Mouse (Mus musculus) left cerebral cortex, postnatal 4 days (tissue): Measurements from ENCODE around the gene Reln. TPM values are rescaled to one million over a fixed set of nuclear protein-coding genes. Genes with fewer than 3 reads are reported as not detected.

Experiments
- DNase-seq: peaks from one replicate; pipeline ENCODE4 v3.0.0-alpha.2; 2022
- intact Hi-C: fragments of 180-260 bp; cut with DNase I; formaldehyde crosslinking; loops from one replicate; pipeline ENCODE4 v1.15.1; 2025
- total RNA-seq, 2 experiments: library from RNA; stranded (reverse); gene quantifications; 2 replicates each; pipeline ENCODE4 v1.2.3; 2021

Reln gene
- total RNA-seq, 2 experiments from 2014 or later = 170 to 177 TPM

DNA sequence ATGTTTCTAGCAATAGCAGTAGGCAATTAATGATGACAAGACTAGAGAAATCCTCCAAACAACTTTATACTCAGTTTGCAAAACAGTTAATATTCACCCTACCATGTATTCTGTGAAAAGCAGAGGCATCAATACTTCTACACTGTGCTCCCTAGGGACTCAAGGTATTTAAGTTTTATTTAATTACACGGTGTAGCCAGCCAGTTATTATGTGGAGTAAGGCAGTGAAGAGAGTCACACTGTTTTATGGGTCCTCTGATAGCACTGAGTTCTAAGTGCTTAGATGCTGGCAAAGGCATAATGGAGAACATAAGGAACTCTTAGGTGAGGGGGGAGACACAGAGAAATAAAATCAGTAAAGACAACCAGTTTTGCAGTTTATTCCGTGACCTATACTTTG, 101.0 kb downstream of the Reln start:
- intact Hi-C loops = no loop called here
- DNase-seq = no peak

DNA sequence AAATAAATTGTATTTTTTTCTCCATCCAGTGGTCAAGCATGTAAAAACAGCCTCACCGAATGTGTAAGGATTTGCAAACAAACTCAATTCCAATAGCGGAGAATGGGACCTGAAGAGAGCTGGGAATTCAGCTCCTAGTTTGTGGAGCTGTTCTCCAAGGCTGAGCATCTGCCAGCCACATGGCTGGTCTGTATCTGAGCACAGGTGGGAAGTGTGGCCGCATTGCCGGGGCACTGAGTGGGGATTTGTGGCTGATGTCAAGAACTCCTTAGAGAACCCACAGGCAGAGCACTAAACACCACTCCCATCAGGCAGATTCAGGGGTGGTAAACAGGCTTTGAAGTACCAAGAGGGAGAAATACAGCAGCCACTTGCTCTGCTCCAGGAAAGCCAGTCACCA, 102.9 kb downstream of the Reln start:
- DNase-seq = peak; percentile 17
- intact Hi-C loops = no loop called here

DNA sequence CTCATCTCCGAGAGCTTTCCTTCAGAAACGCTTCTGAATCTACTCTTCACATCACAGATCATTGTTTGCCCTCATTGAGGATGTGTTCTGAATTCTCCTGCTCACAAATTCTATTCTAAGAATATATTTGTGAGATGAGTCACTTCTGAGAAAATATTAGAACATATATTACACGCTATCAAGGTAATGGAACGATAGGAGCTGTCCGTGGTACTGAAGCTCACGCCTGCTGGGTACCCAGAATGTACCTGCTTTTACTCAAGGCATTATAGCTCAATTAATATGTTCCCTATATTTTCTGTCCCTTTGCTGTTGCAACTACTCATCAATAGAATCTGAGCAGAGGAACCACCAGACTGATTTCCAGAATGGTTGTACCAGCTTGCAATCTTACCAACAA, 107.7 kb downstream of the Reln start:
- intact Hi-C loops = no loop called here

DNA sequence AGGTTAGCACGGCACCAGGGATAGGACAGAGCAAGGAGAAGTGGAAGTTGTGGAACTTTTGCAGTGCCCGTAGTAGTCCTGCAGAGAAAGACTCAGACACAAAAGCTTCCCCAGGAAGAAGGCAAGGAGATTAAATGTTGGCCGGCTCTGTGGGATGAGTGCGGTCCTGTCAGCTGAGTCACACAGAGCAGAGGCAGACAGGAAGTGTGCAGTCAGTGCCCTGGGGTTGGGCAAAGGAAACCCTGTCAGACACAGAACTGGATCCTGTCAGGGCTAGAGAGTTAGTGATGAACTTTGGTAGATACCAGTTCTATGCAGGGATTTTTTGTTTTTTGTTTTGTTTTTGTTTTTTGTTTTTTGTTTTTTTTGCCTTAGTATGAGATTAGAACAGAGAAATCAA, 120.0 kb downstream of the Reln start:
- intact Hi-C loops = no loop called here
- DNase-seq = no peak

More for the DNA sequence above, 107.7 kb downstream of the Reln start:
- no peak for DNase-seq

- intact Hi-C loops = no loop called here
- DNase-seq = no peak
These were observed 120.6 kb downstream of the Reln start for GRCm38 (mm10) chr5:22223940-22224339.

GRCm38 (mm10) chr5:22208311-22209021, 136.0 kb downstream of the Reln start:
- DNase-seq = peak; percentile 12
- intact Hi-C loops = no loop called here

GRCm38 (mm10) chr5:22197926-22198325, 146.6 kb downstream of the Reln start:
- intact Hi-C loops = no loop called here
- DNase-seq = no peak

DNA sequence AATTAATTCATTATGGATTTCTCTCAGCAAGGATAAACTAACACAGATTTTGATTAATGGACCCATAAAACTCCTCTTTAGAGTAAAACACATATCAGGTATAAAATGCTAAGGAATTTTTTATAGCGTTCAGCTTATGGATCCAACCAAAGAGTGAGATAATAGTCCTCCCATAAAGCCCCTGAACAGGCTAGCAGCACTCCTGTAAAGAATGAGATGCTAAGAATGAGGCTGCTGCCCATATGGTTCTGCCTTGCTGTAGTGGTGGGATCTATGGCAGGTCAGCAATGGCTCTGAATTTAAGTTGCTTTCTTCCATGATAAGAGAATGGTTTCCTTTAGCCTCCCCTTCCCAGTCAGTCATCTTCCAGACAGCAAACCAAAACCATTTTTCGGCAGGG, 147.6 kb downstream of the Reln start:
- intact Hi-C loops = no loop called here

GRCm38 (mm10) chr5:22196476-22196875, 148.0 kb downstream of the Reln start:
- intact Hi-C loops = no loop called here
- DNase-seq = no peak

More for the DNA sequence above, 147.6 kb downstream of the Reln start:
- no peak for DNase-seq

- intact Hi-C loops = no loop called here
- no peak for DNase-seq
These were observed 149.1 kb downstream of the Reln start for GRCm38 (mm10) chr5:22195352-22195941.

DNA sequence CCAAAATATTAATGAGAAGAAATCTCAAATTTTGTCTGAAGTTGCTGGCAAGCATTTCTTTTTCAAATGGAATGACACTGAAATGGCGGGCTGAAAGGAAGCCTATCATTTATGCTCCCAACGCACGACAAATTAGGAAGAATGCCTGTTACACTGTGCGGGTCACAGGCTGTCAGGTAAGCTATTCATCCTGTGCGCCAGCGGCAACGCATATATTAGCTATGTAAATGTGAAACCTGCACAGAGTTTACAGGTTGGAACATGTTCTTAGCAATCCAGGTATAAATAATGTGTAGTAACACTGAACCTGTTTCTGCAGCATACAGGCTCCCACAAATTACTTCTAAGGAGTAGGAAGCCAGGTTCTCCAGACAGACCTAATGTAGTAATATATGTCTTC, 152.7 kb downstream of the Reln start:
- intact Hi-C loops = no loop called here

DNA sequence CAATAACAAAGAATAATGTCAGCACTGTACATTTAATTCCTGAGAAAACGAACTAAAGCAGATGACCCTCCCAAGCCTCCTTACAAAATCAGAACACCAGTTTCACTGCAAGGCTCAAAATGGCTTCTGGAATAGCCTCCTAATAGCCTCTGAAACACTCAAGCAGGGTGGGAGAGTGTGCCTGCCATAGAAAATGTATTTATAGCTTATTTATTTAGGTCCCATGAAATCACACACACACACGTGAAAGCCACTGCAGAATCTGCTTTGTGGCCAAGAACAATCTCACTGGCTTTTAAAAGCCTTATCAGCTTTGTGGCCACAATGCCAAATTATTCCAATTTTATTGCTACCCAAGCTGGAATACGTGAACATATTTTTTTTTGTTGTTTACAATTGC, 154.2 kb downstream of the Reln start:
- no peak for DNase-seq
- intact Hi-C loops = no loop called here

More for the DNA sequence above, 152.7 kb downstream of the Reln start:
- DNase-seq = no peak

DNA sequence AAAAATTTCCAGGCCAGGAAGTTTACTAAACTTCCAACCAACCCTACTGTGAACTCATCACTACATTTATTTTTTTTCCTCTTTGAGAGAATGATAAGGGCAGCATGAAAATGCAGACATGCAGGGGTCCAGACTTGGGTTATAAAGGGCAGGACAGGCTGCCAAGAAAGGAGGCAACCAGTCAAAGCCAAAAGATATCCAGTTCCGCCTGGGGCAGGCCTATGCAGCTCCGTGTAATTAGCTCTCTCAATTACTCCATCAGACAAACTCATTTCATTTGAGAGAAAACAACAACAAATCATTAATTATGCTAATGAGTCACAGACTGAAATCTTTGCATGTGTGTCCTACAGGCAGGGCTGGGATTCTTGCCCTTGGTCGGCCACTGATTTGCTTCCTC, 156.9 kb downstream of the Reln start:
- no peak for DNase-seq
- intact Hi-C loops = no loop called here

DNA sequence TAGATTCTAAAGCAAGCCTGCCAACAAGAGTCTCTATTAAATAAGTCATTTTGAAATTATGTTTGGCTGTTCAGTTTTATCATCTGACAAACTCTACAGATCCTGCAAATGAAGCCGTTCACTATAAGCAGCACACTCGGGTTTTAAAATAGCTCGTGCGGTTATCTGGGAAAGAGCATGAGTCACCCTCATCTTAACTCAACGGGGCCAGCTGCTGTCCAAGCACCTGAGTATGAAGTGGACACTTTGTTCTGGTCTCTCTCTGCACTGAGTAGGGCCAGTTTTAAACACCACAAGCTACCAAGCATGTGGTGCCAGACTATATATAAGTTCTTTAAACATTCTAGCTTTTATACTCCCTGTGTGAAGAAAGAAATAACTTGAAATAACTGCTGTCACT, 168.0 kb downstream of the Reln start:
- intact Hi-C loops = no loop called here
- DNase-seq = no peak

DNA sequence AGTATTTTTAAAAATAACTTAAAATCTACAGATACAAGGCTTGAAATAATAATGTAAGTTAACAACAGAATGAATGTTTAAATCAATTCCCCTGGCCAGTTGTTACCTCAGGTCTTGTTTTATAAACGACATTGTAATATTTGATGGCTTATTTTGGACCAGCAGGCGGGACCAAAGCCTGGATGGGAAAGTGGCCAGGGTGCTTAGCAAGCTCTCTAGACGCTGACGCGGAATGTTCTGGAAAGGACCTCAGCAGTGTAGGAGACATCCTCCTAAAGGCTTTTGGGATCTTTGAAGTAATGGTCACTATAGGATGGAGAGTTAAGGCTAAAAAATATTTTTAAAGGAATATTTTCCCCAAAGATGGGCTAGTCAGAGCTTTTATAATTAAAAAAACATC, 173.2 kb downstream of the Reln start:
- no peak for DNase-seq
- intact Hi-C loops = no loop called here

DNA sequence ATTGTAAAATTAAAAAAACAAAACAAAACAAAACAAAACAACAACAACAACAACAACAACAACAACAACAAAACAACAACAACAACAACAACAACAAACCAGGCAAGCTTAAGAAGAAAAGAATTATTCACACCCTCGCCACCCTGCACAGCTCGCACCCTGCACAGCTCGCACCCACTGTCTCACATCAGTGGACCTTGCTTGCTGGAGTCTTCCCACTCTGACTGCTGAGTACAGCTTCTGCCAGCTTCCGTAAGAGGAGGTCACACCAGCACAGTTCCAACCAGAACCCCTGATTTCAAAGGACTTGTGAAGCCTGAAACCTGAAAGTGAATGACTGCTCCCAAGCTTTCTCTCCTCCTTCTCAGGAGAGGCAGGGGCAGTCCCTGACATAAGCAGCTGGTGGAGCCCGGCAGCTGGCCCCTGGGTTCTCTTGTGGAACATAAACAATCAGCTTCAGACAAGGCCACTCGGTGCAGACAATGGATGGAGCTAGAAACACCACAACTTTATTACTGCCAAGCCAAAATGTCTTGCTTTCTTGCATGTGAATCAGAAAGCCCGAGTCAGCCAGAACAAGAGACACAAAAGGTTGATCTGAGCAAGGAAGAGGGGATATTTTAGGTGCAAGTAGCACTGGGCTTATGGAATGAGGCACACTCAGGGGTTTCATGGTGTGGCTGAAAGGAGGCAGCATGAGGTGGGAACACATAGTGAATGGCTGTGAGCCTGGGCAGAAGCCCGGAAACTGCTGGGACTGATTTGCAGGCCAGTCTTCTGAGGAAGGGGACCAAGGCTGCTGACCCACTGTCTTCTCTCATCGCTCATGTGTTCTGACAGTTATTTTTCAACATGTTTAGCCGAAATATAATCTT, 180.2 kb downstream of the Reln start:
- intact Hi-C loops = no loop called here
- DNase-seq = peak; percentile 46

GRCm38 (mm10) chr5:22160935-22161334, 183.6 kb downstream of the Reln start:
- no peak for DNase-seq
- intact Hi-C loops = no loop called here

- intact Hi-C loops = loop anchor here (10.0 kb wide), 1 partner anchor 316 kb away; no protein-coding TSS in a partner anchor
These were observed 185.7 kb downstream of the Reln start for GRCm38 (mm10) chr5:22158754-22159153.

DNA sequence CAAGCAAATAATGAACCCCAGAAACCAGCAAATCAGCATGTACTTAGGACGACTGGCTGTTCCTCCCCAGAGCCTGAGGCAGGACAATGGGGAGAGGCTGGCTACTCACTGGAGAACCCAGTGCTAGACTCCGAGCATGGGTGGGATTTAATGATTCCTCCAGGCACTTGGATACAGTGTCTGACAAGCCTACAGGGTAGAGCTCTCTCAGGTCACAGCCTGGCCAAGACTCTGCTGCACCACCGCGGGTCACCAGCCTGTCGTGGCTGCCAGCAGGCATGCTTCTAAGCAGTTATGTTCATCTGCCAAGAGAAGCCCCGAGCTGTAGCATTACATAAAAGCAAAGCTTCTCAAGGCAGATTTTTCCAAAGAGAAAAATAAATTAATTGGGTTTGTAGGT, 190.9 kb downstream of the Reln start:
- DNase-seq = peak; percentile 71
- intact Hi-C loops = loop anchor here (10.0 kb wide), 1 partner anchor 321 kb away; no protein-coding TSS in a partner anchor

More at GRCm38 (mm10) chr5:22158754-22159153, 185.7 kb downstream of the Reln start:
- DNase-seq = no peak

DNA sequence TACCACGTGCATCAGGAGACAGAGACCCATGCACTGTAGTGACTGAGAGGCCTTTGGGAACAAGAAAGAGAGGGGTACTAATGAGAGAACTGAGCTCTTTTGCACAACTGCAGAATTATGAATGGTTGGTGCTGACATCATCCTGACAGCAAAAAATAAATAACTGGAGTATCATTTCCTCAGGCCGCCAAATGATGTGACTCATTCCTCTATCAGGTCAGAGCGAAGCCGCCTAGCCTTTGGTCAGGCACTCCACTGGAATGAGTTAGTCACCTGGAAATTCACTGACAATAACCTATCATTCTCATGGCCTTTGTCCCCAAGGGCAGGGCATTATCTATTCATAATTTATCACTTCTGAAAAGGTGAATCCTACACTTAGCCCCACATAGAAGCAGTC, 202.7 kb downstream of the Reln start:
- DNase-seq = no peak
- intact Hi-C loops = no loop called here

GRCm38 (mm10) chr5:22139015-22139414, 205.5 kb downstream of the Reln start:
- intact Hi-C loops = no loop called here
- no peak for DNase-seq
